Mouse (Mus musculus): ENCODE results near the gene Zfp868. TPM values are rescaled to one million over a fixed set of nuclear protein-coding genes. Genes with fewer than 3 reads are reported as not detected.
"Not testable (repeated sequence)": the region's sequence is repeated elsewhere in the genome, so short reads cannot be mapped to it uniquely, and the experiment has no call there.

Zfp868 gene
- polyA plus RNA-seq (2015; fragmentation: Nextera tagmentation; extraction: Ambion mirVana): 19.1 and 19.2 TPM in 2 replicates

DNA sequence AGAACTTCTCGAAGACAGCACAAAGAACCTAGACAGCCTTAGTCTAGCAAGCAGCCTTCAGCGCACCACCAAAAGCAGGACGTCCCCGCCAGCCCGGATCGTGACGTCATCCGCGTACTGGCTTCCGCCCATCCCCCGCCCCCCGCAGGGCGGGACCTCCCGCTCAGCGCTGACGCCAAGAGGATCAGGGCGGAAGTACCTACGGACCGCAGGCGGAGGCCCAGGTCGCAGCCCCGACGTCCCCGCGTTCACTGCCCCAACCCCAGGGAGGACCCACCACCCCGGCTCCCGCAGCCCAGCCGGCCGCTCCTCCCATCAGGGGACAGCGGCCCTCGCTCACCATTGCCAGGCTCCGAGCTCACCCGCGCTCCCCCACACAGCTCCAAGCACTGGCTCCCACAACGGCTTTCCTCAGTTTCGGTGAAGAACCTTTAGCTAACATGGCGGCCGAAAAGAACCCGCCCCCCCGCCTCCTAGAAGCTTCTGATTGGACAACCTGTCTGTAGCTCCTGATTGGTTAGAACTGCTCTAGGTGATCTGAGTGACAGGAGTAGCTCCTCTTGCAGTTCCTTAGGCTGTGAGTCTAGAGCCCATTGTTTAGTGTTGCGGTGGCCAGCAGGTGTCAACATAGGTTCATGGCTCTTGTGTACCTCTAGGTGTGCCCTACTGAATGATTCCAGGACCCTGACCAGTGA, at the start of gene Zfp868:
TSS of gene Zfp868 (minus strand) at position 454 of the 695 bp plus-strand sequence.
- Histone ChIP-seq H3K27me3 (replicated peaks) (no peaks in the 10 kb centered on the region), H3K4me1 (no peaks in the 10 kb centered on the region), H3K27ac (peak within 1 kb of the TSS; percentile 99), H3K4me2 (peak within 1 kb of the TSS; percentile 50), H3K9ac (peak within 1 kb of the TSS; percentile 89), H3K36me3 (no peaks in the 10 kb centered on the region), H3K9me3 (no peaks in the 10 kb centered on the region), H3K4me3 (replicated peaks) (peak within 1 kb of the TSS; percentile 89)
- under 1% methylated on average over 41 of the region's 41 CpGs for WGBS
- peak; percentile 99 for ATAC-seq (ENCODE audit: insufficient read depth, low FRiP score, low read depth)

DNA sequence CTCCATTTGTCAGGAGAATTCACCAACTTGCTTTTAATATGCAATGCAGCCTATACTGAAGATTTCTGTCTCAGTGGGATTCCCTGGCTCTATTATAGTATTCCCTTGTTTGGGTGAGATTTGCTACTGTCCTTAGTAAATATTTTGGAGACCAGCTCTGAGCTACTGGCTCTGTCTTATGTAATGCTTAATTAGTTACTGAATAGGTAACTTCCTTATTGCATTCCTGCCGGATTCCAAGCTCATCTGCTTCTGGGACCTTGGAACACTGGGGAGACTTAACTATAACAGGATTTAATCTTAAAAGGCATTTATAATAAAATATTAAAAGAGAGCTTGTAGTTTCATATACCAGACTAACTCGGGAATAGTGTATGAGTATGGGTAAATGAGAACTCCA, 39.7 kb upstream of the Zfp868 start:
- H3K4me3 ChIP-seq (replicated peaks); ATAC-seq (ENCODE audit: insufficient read depth, low FRiP score, low read depth); H3K27me3 ChIP-seq (replicated peaks); H3K27ac ChIP-seq; H3K9me3 ChIP-seq; H3K36me3 ChIP-seq; H3K4me1 ChIP-seq; H3K4me2 ChIP-seq; H3K9ac ChIP-seq: not testable (repeated sequence)
- WGBS: 77% methylated on average over 2 of the region's 2 CpGs

DNA sequence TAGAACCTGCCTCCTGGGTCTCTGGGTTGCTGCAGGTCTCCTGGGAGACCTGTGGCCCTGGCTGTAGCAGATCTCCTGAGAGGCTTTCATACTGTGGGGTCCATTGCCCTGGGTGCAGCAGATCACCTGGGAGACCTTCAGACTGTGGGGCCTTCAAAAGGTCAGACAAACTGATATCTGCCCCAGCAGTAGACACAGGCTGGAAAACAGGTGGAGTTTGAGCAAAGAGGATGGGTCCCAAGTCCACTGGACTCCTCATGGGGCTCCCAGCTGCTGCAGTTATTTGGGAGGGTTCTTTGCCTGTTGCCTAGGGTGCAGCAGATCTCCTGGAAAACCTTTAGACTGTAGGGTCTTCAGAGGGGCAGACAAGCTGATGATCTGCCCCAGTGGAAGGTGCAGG, 35.9 kb upstream of the Zfp868 start:
- H3K36me3 ChIP-seq: peaks cover 10% of the 10 kb centered on the region; the same call in 1 of the 2 replicates
- no peak overlapping the region for H3K9ac ChIP-seq
- H3K4me2 ChIP-seq: no peak overlapping the region
- H3K27ac ChIP-seq: no peak overlapping the region
- H3K27me3 ChIP-seq (replicated peaks): no peaks in the 10 kb centered on the region
- ATAC-seq (ENCODE audit: insufficient read depth, low FRiP score, low read depth): no peak
- no peaks in the 10 kb centered on the region for H3K4me1 ChIP-seq
- no peaks in the 10 kb centered on the region for H3K9me3 ChIP-seq
- no peak overlapping the region for H3K4me3 ChIP-seq (replicated peaks)

- peak within 1 kb of the TSS; percentile 59 for H3K4me3 ChIP-seq (replicated peaks)
- ATAC-seq (ENCODE audit: insufficient read depth, low FRiP score, low read depth): peak; percentile 97
- no peaks in the 10 kb centered on the region for H3K4me1 ChIP-seq
- no peaks in the 10 kb centered on the region for H3K36me3 ChIP-seq
- peak within 1 kb of the TSS; percentile 57 for H3K9ac ChIP-seq
- peak within 1 kb of the TSS; percentile 89 for H3K27ac ChIP-seq
- no peaks in the 10 kb centered on the region for H3K27me3 ChIP-seq (replicated peaks)
- no peaks in the 10 kb centered on the region for H3K9me3 ChIP-seq
- H3K4me2 ChIP-seq: peak within 1 kb of the TSS; percentile 87
- under 1% methylated on average over 55 of the region's 55 CpGs for WGBS
These were observed 29.1 kb upstream of the Zfp868 start, which contains the start of gene Zfp964 for GRCm38 (mm10) chr8:69654358-69654981. Gene Zfp964 (plus strand): TSS chr8:69654479.

- WGBS: 39% methylated on average over 10 of the region's 10 CpGs
- Histone ChIP-seq H3K27me3 (replicated peaks) (no peaks in the 10 kb centered on the region), H3K36me3 (no peaks in the 10 kb centered on the region), H3K9me3 (no peaks in the 10 kb centered on the region), H3K27ac (no peak overlapping the region), H3K4me1 (no peaks in the 10 kb centered on the region), H3K4me2 (peak overlapping the region; percentile 87), H3K4me3 (replicated peaks) (peak overlapping the region; percentile 59), H3K9ac (no peak overlapping the region)
- no peak for ATAC-seq (ENCODE audit: insufficient read depth, low FRiP score, low read depth)
These were observed 28.5 kb upstream of the Zfp868 start for GRCm38 (mm10) chr8:69653808-69654357.

DNA sequence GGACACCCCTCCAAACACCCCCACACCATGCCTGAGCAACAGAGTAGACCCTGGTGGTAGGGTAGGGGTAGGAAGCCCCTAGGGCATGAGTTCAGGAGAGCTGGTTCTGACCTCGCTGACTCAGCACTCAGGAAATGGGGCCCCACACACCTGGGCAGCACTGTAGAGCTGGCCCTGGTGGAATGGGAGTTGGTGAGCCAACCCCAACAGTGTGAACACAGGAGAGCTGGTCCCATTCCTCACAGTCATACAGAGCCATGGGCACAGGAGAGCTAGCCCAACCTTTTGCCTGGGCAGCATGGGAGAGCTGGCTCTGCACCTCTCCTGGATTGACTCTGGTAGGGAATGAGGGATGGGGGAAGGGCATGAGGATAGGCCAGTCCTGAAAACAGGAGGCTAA, 7.3 kb downstream of the Zfp868 start:
- peak; percentile 18; the same call in 1 of the 2 replicates for ATAC-seq (ENCODE audit: insufficient read depth, low FRiP score, low read depth)
- 89% methylated on average over 1 of the region's 1 CpGs for WGBS
- H3K4me1 ChIP-seq: no peaks in the 10 kb centered on the region
- H3K9ac ChIP-seq: no peak overlapping the region
- no peak overlapping the region for H3K4me3 ChIP-seq (replicated peaks)
- H3K27ac ChIP-seq: no peak overlapping the region
- no peaks in the 10 kb centered on the region for H3K9me3 ChIP-seq
- H3K36me3 ChIP-seq: peaks cover 11% of the 10 kb centered on the region; the same call in 1 of the 2 replicates
- H3K27me3 ChIP-seq (replicated peaks): no peaks in the 10 kb centered on the region
- no peak overlapping the region for H3K4me2 ChIP-seq

GRCm38 (mm10) chr8:69614687-69615086, 10.7 kb downstream of the Zfp868 start:
- Histone ChIP-seq H3K4me2 (no peak overlapping the region), H3K36me3 (peaks cover 24% of the 10 kb centered on the region; the same call in 1 of the 2 replicates), H3K9ac (no peak overlapping the region), H3K4me1 (no peaks in the 10 kb centered on the region), H3K27ac (no peak overlapping the region), H3K4me3 (replicated peaks) (no peak overlapping the region), H3K27me3 (replicated peaks) (no peaks in the 10 kb centered on the region), H3K9me3 (no peaks in the 10 kb centered on the region)
- ATAC-seq (ENCODE audit: insufficient read depth, low FRiP score, low read depth): no peak
- 54% methylated on average over 2 of the region's 2 CpGs for WGBS

DNA sequence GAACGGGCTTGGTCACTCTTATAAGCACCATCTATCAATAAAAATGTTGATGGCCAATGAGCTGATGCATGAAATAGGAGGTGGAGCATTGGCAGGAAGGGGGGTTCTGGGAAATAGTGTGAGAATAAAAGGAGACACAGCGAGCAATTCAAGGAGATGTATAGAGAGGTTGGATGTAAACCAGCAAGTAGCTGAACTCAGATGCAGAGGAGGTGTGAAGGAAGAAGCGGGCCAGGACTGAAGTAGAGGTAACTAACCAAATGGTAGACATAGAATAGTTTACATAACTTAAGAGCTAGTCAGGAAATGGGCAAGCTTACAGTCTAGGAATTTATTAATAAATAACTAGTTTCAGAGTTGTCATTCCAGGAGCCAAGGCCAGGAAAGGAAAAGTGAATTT, 27.8 kb downstream of the Zfp868 start:
- H3K9me3 ChIP-seq: not testable (repeated sequence)
- WGBS: 70% methylated on average over 3 of the region's 3 CpGs

DNA sequence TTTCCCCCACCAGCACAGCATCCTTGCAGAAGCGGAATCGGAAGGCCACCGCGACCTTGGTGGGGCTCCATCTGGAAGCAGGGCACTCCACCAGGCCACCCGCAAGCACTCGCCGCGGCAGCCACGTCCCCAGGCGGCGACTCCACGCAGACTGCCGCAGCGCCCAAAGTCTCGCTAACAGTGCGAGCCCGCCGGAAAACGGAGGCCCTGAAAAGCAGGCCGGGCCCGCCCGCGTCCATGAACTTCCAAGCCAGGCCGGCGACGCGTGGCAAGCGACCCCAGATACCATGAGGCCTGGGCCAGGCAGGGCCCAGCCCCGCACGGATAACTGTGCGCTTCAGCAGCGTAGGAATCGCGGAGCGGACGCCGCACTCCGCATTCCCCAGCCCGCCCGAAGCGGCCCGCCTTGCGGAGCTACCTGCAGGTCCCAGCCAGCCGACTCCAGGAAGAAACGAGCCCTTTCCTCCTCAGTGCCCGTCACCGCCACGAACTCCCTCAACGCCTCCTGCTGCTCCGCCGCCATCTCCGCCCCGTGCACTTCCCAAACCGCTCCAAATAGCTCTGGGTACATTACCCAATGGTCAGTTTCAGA, 40.6 kb downstream of the Zfp868 start:
- Histone ChIP-seq H3K27ac (no peak overlapping the region), H3K4me3 (replicated peaks) (peak overlapping the region; percentile 49), H3K4me1 (no peaks in the 10 kb centered on the region), H3K9ac (peak overlapping the region; percentile 39), H3K4me2 (peak overlapping the region; percentile 93), H3K9me3 (no peaks in the 10 kb centered on the region), H3K27me3 (replicated peaks) (no peaks in the 10 kb centered on the region), H3K36me3 (no peaks in the 10 kb centered on the region)
- WGBS: 2% methylated on average over 54 of the region's 54 CpGs
- no peak for ATAC-seq (ENCODE audit: insufficient read depth, low FRiP score, low read depth)

More for the DNA sequence above, 27.8 kb downstream of the Zfp868 start:
- not testable (repeated sequence) for H3K4me2 ChIP-seq; H3K9ac ChIP-seq; H3K4me1 ChIP-seq; H3K27me3 ChIP-seq (replicated peaks); H3K27ac ChIP-seq; ATAC-seq (ENCODE audit: insufficient read depth, low FRiP score, low read depth); H3K36me3 ChIP-seq; H3K4me3 ChIP-seq (replicated peaks)

GRCm38 (mm10) chr8:69584201-69584600, 41.1 kb downstream of the Zfp868 start:
- not testable (repeated sequence) for ATAC-seq (ENCODE audit: insufficient read depth, low FRiP score, low read depth); H3K27ac ChIP-seq; H3K36me3 ChIP-seq; H3K27me3 ChIP-seq (replicated peaks); H3K4me1 ChIP-seq; H3K9me3 ChIP-seq
- Histone ChIP-seq H3K4me3 (replicated peaks) (peak overlapping the region; percentile 49), H3K4me2 (peak overlapping the region; percentile 93), H3K9ac (peak overlapping the region; percentile 39; the same call in 1 of the 2 replicates)
- 20% methylated on average over 7 of the region's 7 CpGs for WGBS
